Mouse (Mus musculus) forebrain, embryonic 16.5 days (tissue): ENCODE measurements around the gene Gm20458. TPM values are rescaled to one million over a fixed set of nuclear protein-coding genes. Genes with fewer than 3 reads are reported as not detected.

Experiments
- ATAC-seq: fragments of 200-750 bp; cut with Nextera tagmentation; 2 replicates; pipeline ENCODE4 v1.8.0; 2017; ENCODE audit warnings: mild to moderate bottlenecking, moderate library complexity
- H3K27ac ChIP-seq: fragments of 300-500 bp; sonication (generic); 2 replicates; pipeline ENCODE4 v1.5.1; 2014; ENCODE audit warnings: low read length, control low read depth
- H3K27me3 ChIP-seq: fragments of 300-500 bp; sonication (generic); replicated peaks from 2 replicates; pipeline ENCODE4 v1.6.1; 2014; ENCODE audit warnings: low read length; ENCODE audit not compliant: control insufficient read depth, insufficient read depth
- H3K36me3 ChIP-seq: fragments of 300-500 bp; sonication (generic); 2 replicates; pipeline ENCODE4 v1.6.1; 2014; ENCODE audit not compliant: control insufficient read depth, insufficient read depth
- H3K4me1 ChIP-seq: fragments of 300-500 bp; sonication (generic); replicated peaks from 2 replicates; pipeline ENCODE4 v1.6.1; 2014; ENCODE audit warnings: low read length; ENCODE audit not compliant: control insufficient read depth, insufficient read depth
- H3K4me2 ChIP-seq: fragments of 300-500 bp; sonication (generic); 2 replicates; pipeline ENCODE4 v1.6.1; 2014; ENCODE audit warnings: mild to moderate bottlenecking, low read length, control low read depth
- H3K4me3 ChIP-seq: fragments of 300-500 bp; sonication (generic); replicated peaks from 2 replicates; pipeline ENCODE4 v1.5.1; 2014; ENCODE audit warnings: mild to moderate bottlenecking, low read length, control low read depth
- H3K9ac ChIP-seq: fragments of 300-500 bp; sonication (generic); replicated peaks from 2 replicates; pipeline ENCODE4 v1.6.1; 2014; ENCODE audit warnings: low read depth, low read length, control low read depth
- H3K9me3 ChIP-seq: fragments of 300-500 bp; sonication (generic); 2 replicates; pipeline ENCODE4 v1.6.1; 2016; ENCODE audit warnings: low read length; ENCODE audit not compliant: control insufficient read depth
- WGBS: fragments of 180-500 bp; shearing (Covaris S2); extraction: QIAGEN DNeasy Blood & Tissue Kit; methylation state at CpG from one replicate; pipeline ENCODE4 v1.1.7; 2014; 5-methylcytosine and 5-hydroxymethylcytosine counted together
- polyA plus RNA-seq: library from polyadenylated mRNA; unstranded; fragments of >200 nt; fragmentation: Nextera tagmentation; extraction: Ambion mirVana; gene quantifications from 2 replicates; pipeline ENCODE4 v1.2.1, GENCODE M21; 2015

Gm20458 gene
- polyA plus RNA-seq, 1 experiment from 2014 or later = 11.4 TPM

- Histone ChIP-seq H3K27ac (no peak overlapping the region), H3K9ac (no peak overlapping the region), H3K4me1 (peaks cover 15% of the 10 kb centered on the region), H3K9me3 (no peaks in the 10 kb centered on the region), H3K4me3 (no peak overlapping the region), H3K4me2 (no peak overlapping the region), H3K36me3 (no peaks in the 10 kb centered on the region), H3K27me3 (peaks cover 7% of the 10 kb centered on the region; the same call in 1 of the 2 replicates)
- no peak for ATAC-seq
- 76% methylated on average over 3 of the region's 3 CpGs for WGBS
Measured at GRCm38 (mm10) chr2:164445399-164446085, 15.2 kb upstream of the Gm20458 start.

DNA sequence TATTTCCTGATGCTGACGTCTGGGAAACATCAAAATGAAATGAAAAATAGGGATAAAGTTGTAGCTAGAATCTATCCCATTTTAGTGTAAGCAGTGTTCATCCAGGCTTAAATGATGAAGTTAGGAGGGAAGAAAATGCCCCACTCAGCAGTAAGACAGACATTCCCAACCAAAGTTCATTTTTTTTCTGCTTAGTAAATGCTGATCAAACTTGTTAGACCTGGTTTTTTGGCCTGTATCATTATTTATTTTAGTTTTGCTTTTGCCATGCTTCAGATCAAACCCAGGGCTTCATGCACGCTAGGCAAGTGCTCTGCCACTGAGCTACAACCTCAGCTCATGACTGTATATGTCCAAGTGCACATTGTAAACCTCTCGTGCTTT lies 14.7 kb upstream of the Gm20458 start:
- ATAC-seq = no peak

DNA sequence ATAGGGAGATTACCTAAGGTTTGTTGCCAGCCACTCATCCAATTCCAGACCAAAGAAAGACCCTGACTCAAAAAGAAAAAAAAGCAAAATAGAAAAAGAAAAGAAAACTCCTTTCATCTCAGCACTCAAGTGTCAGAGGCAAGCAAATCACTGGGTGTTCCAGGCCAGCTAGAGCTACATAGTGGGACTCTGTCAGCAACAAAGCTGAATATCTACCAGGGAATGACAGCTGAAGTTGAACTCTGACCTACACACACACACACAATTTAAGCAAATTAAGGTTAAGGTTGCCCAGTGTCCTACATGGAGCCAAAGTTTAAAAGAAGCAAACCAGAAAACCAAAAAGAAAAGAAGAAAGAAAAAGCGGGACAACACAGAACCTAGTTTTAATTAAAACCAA lies 12.6 kb upstream of the Gm20458 start:
- Histone ChIP-seq H3K4me1 (peaks cover 5% of the 10 kb centered on the region), H3K9ac (no peak overlapping the region), H3K4me3 (no peak overlapping the region), H3K4me2 (no peak overlapping the region), H3K27ac (no peak overlapping the region), H3K27me3 (0 out of 2 replicates have a peak, but pooled peaks cover 3% of the 10 kb centered on the region), H3K9me3 (no peaks in the 10 kb centered on the region), H3K36me3 (no peaks in the 10 kb centered on the region)
- no peak for ATAC-seq
- WGBS = 92% methylated on average over 1 of the region's 1 CpGs

More for the DNA sequence above, 14.7 kb upstream of the Gm20458 start:
- H3K27ac ChIP-seq = no peak overlapping the region
- H3K36me3 ChIP-seq = no peaks in the 10 kb centered on the region
- H3K27me3 ChIP-seq = peaks cover 7% of the 10 kb centered on the region; the same call in 1 of the 2 replicates
- H3K9ac ChIP-seq = no peak overlapping the region
- peaks cover 15% of the 10 kb centered on the region for H3K4me1 ChIP-seq
- no peak overlapping the region for H3K4me3 ChIP-seq
- H3K4me2 ChIP-seq = no peak overlapping the region
- H3K9me3 ChIP-seq = no peaks in the 10 kb centered on the region
- 83% methylated on average over 3 of the region's 3 CpGs for WGBS

GRCm38 (mm10) chr2:164448921-164449320 lies 11.8 kb upstream of the Gm20458 start:
- ATAC-seq = no peak
- Histone ChIP-seq H3K27me3 (0 out of 2 replicates have a peak, but pooled peaks cover 3% of the 10 kb centered on the region), H3K27ac (no peak overlapping the region), H3K36me3 (no peaks in the 10 kb centered on the region), H3K9ac (no peak overlapping the region), H3K9me3 (no peaks in the 10 kb centered on the region), H3K4me1 (no peaks in the 10 kb centered on the region), H3K4me2 (no peak overlapping the region), H3K4me3 (no peak overlapping the region)
- 84% methylated on average over 5 of the region's 5 CpGs for WGBS

GRCm38 (mm10) chr2:164449341-164450042 lies 11.3 kb upstream of the Gm20458 start:
- H3K9ac ChIP-seq = no peak overlapping the region
- H3K4me1 ChIP-seq = no peaks in the 10 kb centered on the region
- H3K4me3 ChIP-seq = no peak overlapping the region
- no peak overlapping the region for H3K27ac ChIP-seq
- 88% methylated on average over 14 of the region's 14 CpGs for WGBS
- ATAC-seq = no peak
- H3K36me3 ChIP-seq = no peaks in the 10 kb centered on the region
- H3K9me3 ChIP-seq = no peaks in the 10 kb centered on the region
- H3K27me3 ChIP-seq = 0 out of 2 replicates have a peak, but pooled peaks cover 2% of the 10 kb centered on the region
- H3K4me2 ChIP-seq = no peak overlapping the region

GRCm38 (mm10) chr2:164452000-164452676 lies 8.6 kb upstream of the Gm20458 start:
- no peak overlapping the region for H3K4me2 ChIP-seq
- H3K9me3 ChIP-seq = no peaks in the 10 kb centered on the region
- ATAC-seq = no peak
- H3K4me3 ChIP-seq = no peak overlapping the region
- no peaks in the 10 kb centered on the region for H3K4me1 ChIP-seq
- WGBS = 47% methylated on average over 12 of the region's 13 CpGs
- no peaks in the 10 kb centered on the region for H3K36me3 ChIP-seq
- H3K27ac ChIP-seq = no peak overlapping the region
- no peaks in the 10 kb centered on the region for H3K27me3 ChIP-seq
- no peak overlapping the region for H3K9ac ChIP-seq

GRCm38 (mm10) chr2:164453047-164453757 lies 7.6 kb upstream of the Gm20458 start:
- H3K36me3 ChIP-seq = no peaks in the 10 kb centered on the region
- 86% methylated on average over 14 of the region's 14 CpGs for whole genome bisulfite sequencing

GRCm38 (mm10) chr2:164453887-164454500 lies 6.8 kb upstream of the Gm20458 start:
- H3K27me3 ChIP-seq = no peaks in the 10 kb centered on the region
- 62% methylated on average over 7 of the region's 7 CpGs for WGBS
- no peaks in the 10 kb centered on the region for H3K9me3 ChIP-seq
- H3K4me1 ChIP-seq = no peaks in the 10 kb centered on the region
- H3K4me2 ChIP-seq = no peak overlapping the region
- H3K9ac ChIP-seq = no peak overlapping the region
- no peak overlapping the region for H3K27ac ChIP-seq
- no peak overlapping the region for H3K4me3 ChIP-seq
- ATAC-seq = no peak
- H3K36me3 ChIP-seq = no peaks in the 10 kb centered on the region

More at GRCm38 (mm10) chr2:164453047-164453757, 7.6 kb upstream of the Gm20458 start:
- Histone ChIP-seq H3K4me2 (no peak overlapping the region), H3K4me1 (no peaks in the 10 kb centered on the region), H3K27me3 (no peaks in the 10 kb centered on the region), H3K4me3 (no peak overlapping the region), H3K27ac (no peak overlapping the region), H3K9ac (no peak overlapping the region), H3K9me3 (no peaks in the 10 kb centered on the region)
- no peak for ATAC-seq
